Mouse (Mus musculus) G1E (cell line): ENCODE results near the gene Cryzl2.

Experiments used
- CTCF ChIP-seq: IDR thresholded peaks from 2 replicates; pipeline ENCODE4 v1.5.1; 2012; ENCODE audit warnings: low read depth, low read length, inconsistent platforms, mixed read lengths
- GATA1 ChIP-seq: IDR thresholded peaks from 2 replicates; pipeline ENCODE4 v1.6.1; 2012; ENCODE audit warnings: borderline replicate concordance, low read length, inconsistent platforms, mixed read lengths
- TAL1 ChIP-seq: conservative IDR thresholded peaks from 2 replicates; pipeline ENCODE4 v1.6.1; 2012; ENCODE audit warnings: low read depth, low read length, inconsistent platforms, mixed read lengths

GRCm38 (mm10) chr1:157417414-157417813 lies 41.0 kb upstream of the Cryzl2 start:
- TF ChIP-seq CTCF (no peak), GATA1 (no peak), TAL1 (no peak)
